Mouse (Mus musculus): ENCODE measurements around the gene Pdf. TPM values are rescaled to one million over a fixed set of nuclear protein-coding genes. Genes with fewer than 3 reads are reported as not detected.
"Not testable (repeated sequence)": the region's sequence is repeated elsewhere in the genome, so short reads cannot be mapped to it uniquely, and the experiment has no call there.

Pdf gene
- total RNA-seq, 2 experiments from 2014 or later: 64.3 to 77.4 TPM

DNA sequence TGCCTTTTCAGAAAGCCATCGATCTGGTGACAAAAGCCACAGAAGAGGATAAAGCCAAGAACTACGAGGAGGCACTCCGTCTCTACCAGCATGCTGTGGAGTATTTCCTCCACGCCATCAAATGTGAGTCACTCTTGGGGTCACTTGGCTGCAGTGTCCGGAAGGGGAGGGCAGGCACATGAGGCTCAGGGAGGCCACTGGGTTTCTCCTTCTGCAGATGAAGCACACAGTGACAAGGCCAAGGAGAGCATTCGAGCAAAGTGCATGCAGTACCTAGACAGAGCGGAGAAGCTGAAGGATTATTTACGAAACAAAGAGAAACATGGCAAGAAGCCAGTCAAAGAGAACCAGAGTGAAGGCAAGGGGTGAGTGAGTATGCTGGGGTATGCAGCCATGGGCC, 11.8 kb downstream of the Pdf start:
- peak in 1 of 2 experiments; percentile 24 for DNase-seq

DNA sequence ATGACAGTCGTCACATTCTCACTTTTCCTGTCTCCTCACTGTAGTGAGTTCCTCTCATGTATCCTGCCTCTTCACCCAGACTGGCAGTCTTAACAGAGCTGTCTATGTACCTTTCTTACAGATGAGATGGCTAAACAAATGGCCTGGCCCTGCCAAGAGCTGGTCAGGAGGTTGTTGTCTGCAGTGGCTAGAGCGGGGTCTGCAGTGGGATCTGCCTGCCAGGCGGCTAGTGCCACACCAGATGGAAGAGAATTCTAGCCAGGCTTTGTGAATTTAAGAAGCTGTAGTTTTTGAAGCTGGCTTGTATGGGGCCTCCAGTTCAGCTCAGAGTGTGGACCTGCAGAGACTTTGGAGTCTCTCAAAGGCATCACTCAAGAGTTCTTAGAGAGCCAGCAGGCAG, 12.8 kb downstream of the Pdf start:
- DNase-seq: no peak

DNA sequence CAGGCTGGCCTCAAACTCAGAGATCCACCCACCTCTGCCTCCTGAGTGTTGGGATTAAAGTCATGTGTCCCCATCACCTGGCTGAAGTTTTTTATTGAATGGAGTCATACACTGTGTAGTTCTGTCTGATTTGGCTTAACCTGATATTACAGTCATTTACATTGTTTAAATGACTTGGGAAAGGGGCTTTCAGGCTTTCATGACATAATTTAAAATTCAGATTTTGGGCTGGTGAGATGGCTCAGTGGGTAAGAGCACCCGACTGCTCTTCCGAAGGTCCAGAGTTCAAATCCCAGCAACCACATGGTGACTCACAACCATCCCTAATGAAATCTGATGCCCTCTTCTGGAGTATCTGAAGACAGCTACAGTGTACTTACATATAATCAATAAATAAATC, 14.8 kb downstream of the Pdf start:
- DNase-seq: not testable (repeated sequence)

DNA sequence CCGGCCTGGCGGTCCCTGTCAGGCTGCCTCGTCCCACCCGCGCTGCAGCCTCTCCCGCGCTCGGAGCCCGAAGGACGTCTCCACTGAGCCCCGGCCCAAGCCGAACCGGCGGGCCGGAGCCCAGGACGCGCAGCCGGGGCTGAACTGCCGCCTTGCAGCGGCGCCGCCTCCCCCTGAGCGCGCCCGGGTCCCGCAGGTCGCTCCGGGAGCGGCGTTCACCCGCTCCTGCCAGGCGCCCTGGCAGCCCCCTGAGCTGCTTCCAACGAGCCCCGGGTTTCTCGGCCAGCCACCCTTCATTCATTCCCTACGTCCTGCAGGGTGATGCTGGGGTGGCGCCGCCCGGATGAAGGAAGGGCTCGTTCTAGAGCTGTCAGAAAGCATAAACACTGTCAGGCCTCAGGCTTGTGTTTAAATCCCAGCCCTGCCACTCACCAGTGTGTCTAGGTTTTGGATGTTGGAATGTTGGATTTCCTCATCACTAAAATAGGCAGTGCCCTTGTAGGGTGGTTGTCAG, 16.8 kb downstream of the Pdf start:
- DNase-seq: peak in 1 of 2 experiments; percentile 27

DNA sequence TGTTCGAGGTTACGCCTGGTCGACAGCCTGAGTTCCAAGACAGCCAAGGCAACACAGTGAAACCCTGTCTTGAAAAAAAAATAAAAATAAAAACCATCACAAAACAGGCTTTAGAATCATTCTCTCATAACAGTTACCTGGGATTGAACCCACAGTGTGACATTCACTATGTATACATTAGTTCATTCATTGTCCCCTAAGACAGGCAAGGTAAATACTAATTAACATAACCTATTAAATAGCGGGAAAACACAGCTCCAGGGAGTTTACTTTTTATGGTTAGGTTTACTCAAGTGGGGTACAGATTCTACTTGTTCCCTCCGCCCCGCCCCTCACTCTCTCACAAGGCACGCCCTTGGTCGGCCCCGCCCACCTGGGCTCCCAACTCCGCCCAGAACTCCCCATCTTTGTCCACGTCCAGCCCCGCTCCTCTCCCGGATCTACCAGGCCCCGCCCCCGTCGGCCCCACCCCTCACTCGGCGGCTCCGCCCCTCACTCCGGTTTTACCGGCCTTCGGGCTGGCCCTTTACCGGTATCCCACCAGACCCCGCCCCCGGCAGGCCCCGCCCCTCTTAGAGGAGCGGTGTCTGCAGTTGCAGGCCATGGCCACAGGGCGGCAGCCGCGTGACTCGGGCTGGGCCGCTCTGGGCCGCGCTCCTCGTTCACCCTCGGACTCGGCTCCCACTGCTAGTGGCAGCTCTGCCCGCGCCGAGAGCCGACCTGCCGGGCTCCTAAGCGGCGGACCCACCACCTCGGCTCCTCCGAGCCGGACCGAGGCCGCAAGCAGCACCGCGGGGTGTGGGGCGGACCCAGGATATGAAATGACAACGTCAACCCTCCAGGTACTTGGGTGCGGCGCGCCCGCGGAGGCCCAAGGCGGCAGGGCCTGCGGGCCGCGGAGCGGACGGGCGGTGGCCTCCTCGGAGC, 17.5 kb downstream of the Pdf start, which contains the start of gene Vps4a:
Gene Vps4a (plus strand): TSS at position 573 of the 927 bp plus-strand sequence.
- peak; percentile 96 to 98 for DNase-seq

DNA sequence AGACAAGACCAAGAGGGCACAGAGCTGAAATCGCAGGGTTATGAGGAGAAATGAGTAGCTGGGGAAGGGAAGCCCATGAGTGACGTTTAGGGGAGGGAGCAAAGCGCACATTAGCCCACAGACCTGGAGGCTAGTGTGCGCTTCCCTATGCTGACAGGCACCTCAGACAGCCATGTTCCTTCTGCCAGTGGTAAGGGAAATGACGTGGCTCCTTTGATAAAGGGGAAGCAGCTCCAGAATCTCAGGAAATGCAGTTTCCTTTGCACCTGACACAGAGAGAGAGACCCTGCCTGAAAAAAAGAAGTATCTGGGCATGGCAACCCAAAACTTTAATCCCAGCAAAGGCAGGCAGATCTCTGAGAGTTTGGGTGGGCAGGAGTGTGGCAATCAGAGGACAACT, 18.4 kb downstream of the Pdf start:
- no peak for DNase-seq

DNA sequence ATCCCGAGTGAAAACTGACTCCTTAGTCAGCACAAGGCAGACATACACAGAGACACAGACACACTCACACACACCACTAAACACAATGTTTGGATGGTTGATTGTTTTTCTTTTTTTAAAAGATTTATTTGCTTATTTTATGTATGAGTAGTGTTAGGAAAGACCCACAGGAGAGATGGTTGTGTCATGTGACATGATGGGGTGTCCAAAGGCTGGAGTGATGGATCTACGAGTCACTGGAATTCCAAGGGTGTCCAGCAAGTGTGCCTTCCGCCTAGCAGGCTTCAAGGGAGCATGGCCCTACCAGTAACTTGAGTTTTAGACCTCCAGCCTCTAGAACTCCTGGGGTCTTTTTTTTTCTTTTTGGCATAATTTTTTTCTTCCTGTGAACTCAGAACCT, 19.1 kb downstream of the Pdf start:
- no peak for DNase-seq

DNA sequence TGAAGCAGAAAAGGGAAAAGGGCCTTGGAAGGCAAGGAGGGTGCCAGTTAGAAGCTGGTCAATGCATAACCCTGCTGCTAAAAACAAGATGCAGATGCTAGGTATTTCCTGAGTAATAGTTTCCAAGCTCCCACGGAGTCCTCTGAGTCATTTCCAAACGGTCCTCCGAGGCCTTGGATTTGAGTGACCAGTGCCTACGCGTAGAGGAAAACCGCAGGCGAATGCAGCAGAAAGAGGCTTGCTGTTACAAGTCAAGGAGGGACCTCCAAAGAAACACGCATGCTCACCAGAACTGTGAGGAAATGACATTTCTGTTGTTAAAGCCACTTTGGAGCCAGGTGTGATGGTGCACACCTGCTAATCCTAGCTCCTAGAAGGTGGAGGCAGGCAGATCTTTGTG, 24.9 kb downstream of the Pdf start:
- DNase-seq: no peak

DNA sequence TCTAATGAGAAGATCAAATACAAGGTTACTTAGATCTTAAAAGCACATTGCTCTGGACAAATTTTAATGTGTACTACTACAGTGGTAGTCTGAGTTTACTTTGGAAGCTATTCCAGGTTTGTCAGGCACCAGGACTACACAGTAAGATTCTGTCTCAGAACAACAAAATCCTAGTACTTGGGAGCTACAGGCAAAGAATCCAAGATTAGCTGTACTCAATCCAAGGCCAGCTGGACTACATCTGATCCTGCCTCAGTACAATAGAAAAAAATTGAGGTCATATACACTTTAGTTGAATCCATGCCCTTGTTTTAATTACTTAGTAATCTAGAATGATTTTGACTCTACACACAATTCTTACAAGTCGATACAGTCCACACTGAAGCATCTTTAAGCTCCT, 33.5 kb downstream of the Pdf start:
- peak in 1 of 2 experiments; percentile 28 for DNase-seq

DNA sequence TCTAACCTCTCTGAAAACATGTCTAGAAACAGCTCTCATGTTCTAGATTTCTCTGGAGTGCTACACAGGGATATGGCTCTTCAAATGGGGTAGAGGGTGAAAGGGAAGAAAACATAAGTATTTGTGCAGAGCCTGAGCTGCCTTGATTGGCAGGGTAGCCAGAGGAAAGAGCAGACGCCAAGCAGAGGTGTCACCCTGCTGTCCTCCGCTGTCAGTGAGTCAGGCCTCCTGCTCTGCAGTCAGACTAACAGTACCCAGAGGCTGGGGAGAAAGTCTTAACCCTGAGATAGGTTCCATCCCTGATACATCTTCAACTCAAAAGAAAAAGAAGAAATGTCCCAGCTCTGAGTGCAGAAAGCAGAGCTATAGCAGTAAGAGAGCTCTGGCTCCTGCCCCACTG, 35.7 kb downstream of the Pdf start:
- no peak for DNase-seq

DNA sequence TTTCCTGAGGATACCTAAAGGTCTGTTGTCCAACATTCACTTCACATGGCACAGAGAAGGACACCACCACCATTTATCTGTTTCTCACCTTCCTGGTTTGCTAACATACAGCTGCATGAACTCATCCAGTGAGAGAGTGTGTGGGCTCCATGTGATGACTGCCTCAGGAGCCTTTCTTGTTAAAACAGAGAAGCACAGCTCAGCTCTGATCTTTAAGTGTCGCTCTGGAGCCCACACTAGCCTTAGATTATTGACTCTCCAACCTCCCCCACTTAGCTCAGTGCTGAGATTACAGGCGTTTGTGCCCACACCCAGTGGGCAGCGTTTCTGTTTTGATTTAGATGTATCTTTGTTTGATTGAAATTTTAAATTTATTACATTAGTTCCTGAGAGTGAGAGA, 40.6 kb downstream of the Pdf start:
- DNase-seq: no peak

DNA sequence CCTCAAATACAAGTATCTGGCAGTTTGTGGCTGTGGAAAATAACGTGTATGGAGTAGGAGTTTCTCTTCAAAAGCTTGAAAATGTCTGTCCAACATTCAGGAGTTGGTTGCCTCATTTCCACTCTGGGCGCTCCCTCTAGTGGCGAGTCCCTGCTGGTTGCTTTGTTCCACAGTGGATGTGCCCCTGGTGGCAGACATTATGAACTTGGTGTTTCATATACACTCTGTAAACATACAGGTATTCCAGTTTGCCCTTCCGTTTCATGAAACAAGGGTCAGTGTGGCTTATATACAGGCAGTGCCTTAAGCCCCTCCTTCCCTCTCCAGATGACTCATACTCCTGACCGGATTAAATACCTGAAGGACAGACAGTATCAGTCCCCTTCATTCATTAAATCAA, 45.9 kb downstream of the Pdf start:
- peak; percentile 88 to 95 for DNase-seq

DNA sequence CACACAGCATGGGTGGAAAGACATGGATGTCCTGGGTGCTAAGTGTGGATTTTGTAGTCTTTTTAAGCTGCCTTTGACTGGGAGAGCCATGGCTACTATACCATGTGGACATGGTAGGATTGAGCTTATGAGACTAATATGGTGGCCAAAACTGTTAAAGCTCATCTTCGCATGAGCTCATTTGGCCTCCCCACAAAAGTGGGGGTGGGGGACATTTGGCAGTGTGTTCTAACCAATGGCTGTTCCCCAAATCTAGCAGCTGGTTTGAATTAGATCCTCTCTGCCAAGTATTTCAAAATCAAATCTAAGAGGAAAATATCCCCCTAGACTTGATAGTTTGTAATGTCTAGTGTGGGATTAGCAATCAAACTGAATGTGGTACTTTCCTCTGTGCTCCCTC, 49.3 kb downstream of the Pdf start:
- DNase-seq: peak; percentile 64 to 79

DNA sequence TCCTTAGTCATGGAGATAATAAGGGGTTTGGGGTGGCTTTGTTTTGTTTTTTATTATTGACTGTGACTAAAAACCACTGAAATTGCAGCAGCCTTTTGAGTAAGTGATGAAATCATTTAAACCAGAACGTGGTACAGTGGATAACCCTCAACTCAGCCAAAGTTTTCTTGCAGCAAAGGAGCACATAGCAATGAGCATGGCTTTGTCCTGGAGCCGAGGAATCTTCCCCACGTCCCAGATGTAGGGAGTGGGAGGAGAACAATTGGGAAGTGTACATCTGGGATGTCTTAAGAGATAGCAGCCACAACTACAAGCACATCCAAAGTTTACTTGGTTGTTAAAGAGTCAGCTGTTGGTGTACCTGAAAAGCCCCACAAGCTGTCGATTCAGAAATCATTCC, 51.0 kb downstream of the Pdf start:
- no peak for DNase-seq

DNA sequence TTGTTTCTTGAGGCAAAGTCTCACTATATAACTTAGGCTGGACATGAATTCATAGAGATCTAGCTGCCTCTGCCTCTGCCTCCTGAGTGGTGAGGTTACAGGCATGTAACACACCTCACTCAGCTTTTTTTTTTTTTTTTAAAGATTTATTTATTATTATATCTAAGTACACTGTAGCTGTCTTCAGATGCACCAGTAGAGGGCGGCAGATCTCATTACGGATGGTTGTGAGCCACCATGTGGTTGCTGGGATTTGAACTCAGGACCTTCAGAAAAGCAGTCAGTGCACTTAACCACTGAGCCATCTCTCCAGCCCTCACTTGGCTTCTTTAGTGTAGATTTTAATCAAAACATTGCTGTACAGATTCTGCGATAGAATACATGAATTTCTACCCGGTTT, 52.1 kb downstream of the Pdf start:
- DNase-seq: not testable (repeated sequence)

Small RNA genes lying within 50 kb of the gene (microRNA-seq; reads per million reads assigned to microRNA genes)
- 0.38 to 3.0 reads per million in 2 experiments for gene Mir7075

Other genes with a start within 250 kb of the Pdf start
- gene Has3, start 178.4 kb downstream of the Pdf start, total RNA-seq (2021): under 1 TPM; 0.42 to 0.51 TPM
- gene Utp4, start 155.0 kb downstream of the Pdf start, total RNA-seq (2021): 10 to 100 TPM; 21.4 to 22.7 TPM
- gene Sntb2, start 112.9 kb downstream of the Pdf start, total RNA-seq (2021): 1 to 10 TPM; 9.6 to 9.7 TPM
- gene Vps4a, start 17.4 kb downstream of the Pdf start, total RNA-seq (2021): 10 to 100 TPM; 58.7 to 60.0 TPM
- 10 to 100 TPM; 15.8 to 17.1 TPM for gene Cog8, start 8.1 kb upstream of the Pdf start, total RNA-seq (2021)
- gene Nip7, start 8.3 kb upstream of the Pdf start, total RNA-seq (2021): 10 to 100 TPM; 22.1 to 22.8 TPM
- gene Tmed6, start 17.0 kb upstream of the Pdf start, total RNA-seq (2021): not detected
- 10 to 100 TPM; 11.8 to 13.5 TPM for gene Terf2, start 47.9 kb upstream of the Pdf start, total RNA-seq (2021)
- gene Cyb5b, start 102.0 kb upstream of the Pdf start, total RNA-seq (2021): 10 to 100 TPM; 38.5 to 41.7 TPM
- 10 to 100 TPM; 18.4 to 23.1 TPM for gene Nfat5, start 244.9 kb upstream of the Pdf start, total RNA-seq (2021)

Measured in heart, adult 18-20 months (tissue).